Mouse (Mus musculus) forebrain, embryonic 15.5 days (tissue): Measurements from ENCODE around the gene Alms1. TPM values are rescaled to one million over a fixed set of nuclear protein-coding genes. Genes with fewer than 3 reads are reported as not detected.

Experiments
- microRNA-seq: library from miRNA; unstranded; fragments of <30 nt; microRNA quantifications from one replicate; pipeline ENCODE4, GENCODE M21; 2016
- polyA plus RNA-seq: library from polyadenylated mRNA; unstranded; fragments of >200 nt; fragmentation: Nextera tagmentation; extraction: Ambion mirVana; gene quantifications from 2 replicates; pipeline ENCODE4 v1.2.1, GENCODE M21; 2015

Alms1 gene
- polyA plus RNA-seq, 1 experiment from 2014 or later = 5.9 TPM

Small RNA genes lying within 50 kb of the gene (microRNA-seq; reads per million reads assigned to microRNA genes)
- not detected for gene Gm27317

Other genes starting within 250 kb of the Alms1 start
- 15.1 and 15.2 TPM in 2 replicates for gene Rab11fip5, start 212.9 kb upstream of the Alms1 start, polyA plus RNA-seq
- not detected in 2 replicates for gene Noto, start 163.6 kb upstream of the Alms1 start, polyA plus RNA-seq
- gene Smyd5, start 155.5 kb upstream of the Alms1 start, polyA plus RNA-seq = 54.2 and 56.8 TPM in 2 replicates
- gene Cct7, start 136.0 kb upstream of the Alms1 start, polyA plus RNA-seq = 644 and 647 TPM in 2 replicates
- gene Pradc1, start 135.6 kb upstream of the Alms1 start, polyA plus RNA-seq = 28.7 and 29.7 TPM in 2 replicates
- gene Fbxo41, start 84.5 kb upstream of the Alms1 start, polyA plus RNA-seq = 7.2 and 7.4 TPM in 2 replicates
- gene Egr4, start 73.9 kb upstream of the Alms1 start, polyA plus RNA-seq = not detected in 2 replicates
- not detected in 2 replicates for gene Nat8f7, start 125.7 kb downstream of the Alms1 start, polyA plus RNA-seq
- 0.24 and 0.34 TPM in 2 replicates for gene Nat8f3, start 178.2 kb downstream of the Alms1 start, polyA plus RNA-seq
- not detected in 2 replicates for gene Nat8f6, start 233.4 kb downstream of the Alms1 start, polyA plus RNA-seq
- gene Nat8f5, start 233.4 kb downstream of the Alms1 start, polyA plus RNA-seq = not detected in 2 replicates
- gene Nat8, start 244.6 kb downstream of the Alms1 start, polyA plus RNA-seq = not detected in 2 replicates